Comparison of ENCODE assay signal across 8 mouse cellular contexts in genomic region chr5:151369306-151369721, GRCm38 (mm10). TPM values are rescaled to one million over a fixed set of nuclear protein-coding genes. Genes with fewer than 3 reads are reported as not detected.
A peak's percentile ranks its signal among the peaks of the same experiment; 100 is the strongest.
DNase-seq lines count a peak whose midpoint lies in the region; ATAC-seq and TF ChIP-seq lines count a peak whose summit lies in the region.

No protein-coding gene starts in this region.

- WGBS in limb, embryonic 14.5 days = 47% methylated on average over 5 of the region's 5 CpGs
- WGBS in neural tube, embryonic 12.5 days = 65% methylated on average over 5 of the region's 5 CpGs

- no peak for TF ChIP-seq POLR2A in limb, embryonic 14.5 days (IDR thresholded peaks at IDR 0.05; ENCODE audit: borderline replicate concordance, extremely low read depth, insufficient read depth, insufficient read length)

- H3K4me1 ChIP-seq in limb, embryonic 14.5 days (ENCODE audit: control insufficient read depth, insufficient read depth, low read length) = peaks cover 4% of the 10 kb centered on the region
- H3K4me1 ChIP-seq in neural tube, embryonic 12.5 days = peaks cover 5% of the 10 kb centered on the region; the same call in 1 of the 2 replicates

- H3K4me2 ChIP-seq in limb, embryonic 14.5 days (replicated peaks; ENCODE audit: low read depth, low read length, severe bottlenecking) = peak overlapping the region; percentile 58
- H3K4me2 ChIP-seq in neural tube, embryonic 12.5 days (replicated peaks) = peak overlapping the region; percentile 66

- no peaks in the 10 kb centered on the region for H3K36me3 ChIP-seq in limb, embryonic 14.5 days (ENCODE audit: control insufficient read depth, insufficient read depth, low read length)
- no peaks in the 10 kb centered on the region for H3K36me3 ChIP-seq in neural tube, embryonic 12.5 days

- ATAC-seq in limb, embryonic 14.5 days (ENCODE audit: low FRiP score, low read depth) = no peak
- no peak for ATAC-seq in neural tube, embryonic 12.5 days (ENCODE audit: low FRiP score, low read depth)

- no peaks in the 10 kb centered on the region for H3K27me3 ChIP-seq in limb, embryonic 14.5 days (ENCODE audit: control insufficient read depth, insufficient read depth, low read length)
- no peaks in the 10 kb centered on the region for H3K27me3 ChIP-seq in neural tube, embryonic 12.5 days (replicated peaks)

- H3K9ac ChIP-seq in limb, embryonic 14.5 days (ENCODE audit: low read depth, low read length, severe bottlenecking) = peak overlapping the region; percentile 73
- peak overlapping the region; percentile 70 for H3K9ac ChIP-seq in neural tube, embryonic 12.5 days

- H3K27ac ChIP-seq in limb, embryonic 14.5 days (replicated peaks; ENCODE audit: low read depth, low read length) = peak overlapping the region; percentile 98
- peak overlapping the region; percentile 87 for H3K27ac ChIP-seq in neural tube, embryonic 12.5 days

- DNase-seq in cerebellum, adult 11-12 months = peak; percentile 14
- no peak for DNase-seq in cerebellum, postnatal 4 days (ENCODE audit: low spot score in 2 of 2)
- peak; percentile 73 for DNase-seq in A20 (ENCODE audit: low read depth, low spot score)
- peak; percentile 8 for DNase-seq in embryo, embryonic 10 days (ENCODE audit: low spot score)
- peak; percentile 7 for DNase-seq in heart, postnatal 4 days
- DNase-seq in limb, embryonic 14.5 days (ENCODE audit: low spot score) = no peak
- DNase-seq in ovary, postnatal 14 days (ENCODE audit: low spot score) = no peak

- H3K4me3 ChIP-seq in limb, embryonic 14.5 days (replicated peaks; ENCODE audit: low read length) = peak overlapping the region; percentile 53
- peak overlapping the region; percentile 46 for H3K4me3 ChIP-seq in neural tube, embryonic 12.5 days

- no peaks in the 10 kb centered on the region for H3K9me3 ChIP-seq in limb, embryonic 14.5 days (ENCODE audit: control insufficient read depth, low read length)
- H3K9me3 ChIP-seq in neural tube, embryonic 12.5 days = no peaks in the 10 kb centered on the region

RNA-seq across cellular contexts. Expression of gene Gm42906, which starts 58.6 kb away (rescaled TPM):
- total RNA-seq in heart, postnatal 4 days (2021) = not detected
- polyA plus RNA-seq in limb, embryonic 14.5 days (2012; rRNA removed) = not detected in 2 replicates
- not detected in 2 replicates for polyA plus RNA-seq in limb, embryonic 14.5 days (2014; fragmentation: Nextera tagmentation; extraction: Ambion mirVana)
- not detected in 2 replicates for polyA plus RNA-seq in neural tube, embryonic 12.5 days (2016; fragmentation: Nextera tagmentation; extraction: Ambion mirVana)

Comparison
In these comparisons a context has a peak if more than half of its experiments do, and no peak if none do; other contexts are left out.
1. DNase-seq: peak in cerebellum, adult 11-12 months (single experiment), A20 (single experiment), embryo, embryonic 10 days (single experiment) and heart, postnatal 4 days (single experiment); none in cerebellum, postnatal 4 days (0 of 2), limb, embryonic 14.5 days (single experiment) and ovary, postnatal 14 days (single experiment).